Mouse (Mus musculus) megakaryocyte, embryonic 14.5 days (primary cell): ENCODE results near the gene Col1a1.

Experiments
- FLI1 ChIP-seq: IDR thresholded peaks from 2 replicates; pipeline ENCODE4 v1.6.1; 2012; ENCODE audit warnings: low read length, inconsistent platforms, mixed read lengths
- GATA1 ChIP-seq: IDR thresholded peaks from 3 replicates; pipeline ENCODE4 v1.6.1; 2012; ENCODE audit warnings: mixed read lengths, low read length, inconsistent platforms, borderline replicate concordance

GRCm38 (mm10) chr11:94970210-94970943, 34.4 kb downstream of the Col1a1 start:
- TF ChIP-seq GATA1 (no peak), FLI1 (no peak)
